Mouse (Mus musculus): ENCODE measurements around the gene Cadm1. TPM values are rescaled to one million over a fixed set of nuclear protein-coding genes. Genes with fewer than 3 reads are reported as not detected.

The Cadm1 gene
- polyA plus RNA-seq, 1 experiment from 2014 or later: 105 TPM

- WGBS: 30% methylated on average over 10 of the region's 10 CpGs
- no peaks in the 10 kb centered on the region for H3K9me3 ChIP-seq (ENCODE audit: control insufficient read depth, low read length)
- DNase-seq (ENCODE audit: low spot score): peak; percentile 83
Observed at GRCm38 (mm10) chr9:47708299-47708698, 178.3 kb downstream of the Cadm1 start.

DNA sequence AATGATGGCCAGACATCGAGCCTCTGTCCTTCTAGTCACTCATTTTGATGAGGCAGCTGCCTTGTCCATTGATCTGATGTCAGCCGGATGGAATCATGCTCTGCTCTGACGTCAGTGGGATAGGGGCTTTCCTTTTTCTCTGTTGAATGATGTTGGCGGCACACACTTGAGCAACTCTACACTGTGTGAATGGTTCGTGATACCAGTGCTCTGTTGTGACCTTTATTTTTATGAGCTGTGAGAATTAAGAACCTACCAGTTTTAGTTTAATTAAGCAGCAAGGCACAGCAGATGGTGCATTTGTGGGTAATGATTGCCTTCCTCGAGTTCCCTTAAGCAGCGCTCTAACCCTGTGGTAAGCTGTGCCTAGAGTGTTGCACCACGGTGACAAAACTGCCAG lies 181.0 kb downstream of the Cadm1 start:
- WGBS: 82% methylated on average over 8 of the region's 8 CpGs
- no peak for DNase-seq (ENCODE audit: low spot score)
- H3K27ac ChIP-seq (ENCODE audit: low read depth, low read length): no peak overlapping the region

More at GRCm38 (mm10) chr9:47708299-47708698, 178.3 kb downstream of the Cadm1 start:
- Histone ChIP-seq H3K36me3 (ENCODE audit: control insufficient read depth, insufficient read depth, low read length) (no peaks in the 10 kb centered on the region), H3K4me2 (ENCODE audit: low read depth, low read length, severe bottlenecking) (no peak overlapping the region), H3K9ac (ENCODE audit: low read length) (no peak overlapping the region), H3K4me1 (replicated peaks; ENCODE audit: control insufficient read depth, insufficient read depth, low read length) (no peaks in the 10 kb centered on the region; the same call in 1 of the 2 replicates), H3K4me3 (ENCODE audit: low read depth, low read length) (no peak overlapping the region), H3K27ac (ENCODE audit: low read depth, low read length) (no peak overlapping the region), H3K27me3 (ENCODE audit: control insufficient read depth, insufficient read depth, low read length) (no peaks in the 10 kb centered on the region)
- no peak for ATAC-seq (replicated peaks; ENCODE audit: low FRiP score)

GRCm38 (mm10) chr9:47714541-47714940 lies 184.6 kb downstream of the Cadm1 start:
- Histone ChIP-seq H3K4me3 (ENCODE audit: low read depth, low read length) (no peak overlapping the region), H3K36me3 (ENCODE audit: control insufficient read depth, insufficient read depth, low read length) (no peaks in the 10 kb centered on the region), H3K4me1 (replicated peaks; ENCODE audit: control insufficient read depth, insufficient read depth, low read length) (no peaks in the 10 kb centered on the region; the same call in none of the 2 replicates), H3K27me3 (ENCODE audit: control insufficient read depth, insufficient read depth, low read length) (no peaks in the 10 kb centered on the region), H3K27ac (ENCODE audit: low read depth, low read length) (no peak overlapping the region), H3K9ac (ENCODE audit: low read length) (no peak overlapping the region), H3K4me2 (ENCODE audit: low read depth, low read length, severe bottlenecking) (no peak overlapping the region), H3K9me3 (ENCODE audit: control insufficient read depth, low read length) (no peaks in the 10 kb centered on the region)
- ATAC-seq (replicated peaks; ENCODE audit: low FRiP score) (no peak), DNase-seq (ENCODE audit: low spot score) (no peak)
- WGBS: 47% methylated on average over 2 of the region's 2 CpGs

More for the DNA sequence above, 181.0 kb downstream of the Cadm1 start:
- H3K9ac ChIP-seq (ENCODE audit: low read length): no peak overlapping the region
- H3K27me3 ChIP-seq (ENCODE audit: control insufficient read depth, insufficient read depth, low read length): no peaks in the 10 kb centered on the region
- no peaks in the 10 kb centered on the region for H3K36me3 ChIP-seq (ENCODE audit: control insufficient read depth, insufficient read depth, low read length)
- no peak overlapping the region for H3K4me3 ChIP-seq (ENCODE audit: low read depth, low read length)
- no peak overlapping the region for H3K4me2 ChIP-seq (ENCODE audit: low read depth, low read length, severe bottlenecking)
- no peaks in the 10 kb centered on the region for H3K9me3 ChIP-seq (ENCODE audit: control insufficient read depth, low read length)
- ATAC-seq (replicated peaks; ENCODE audit: low FRiP score): no peak
- no peaks in the 10 kb centered on the region; the same call in 1 of the 2 replicates for H3K4me1 ChIP-seq (replicated peaks; ENCODE audit: control insufficient read depth, insufficient read depth, low read length)

- WGBS: 89% methylated on average over 3 of the region's 3 CpGs
- H3K9ac ChIP-seq (ENCODE audit: low read length): no peak overlapping the region
- no peaks in the 10 kb centered on the region for H3K9me3 ChIP-seq (ENCODE audit: control insufficient read depth, low read length)
- no peak overlapping the region for H3K27ac ChIP-seq (ENCODE audit: low read depth, low read length)
- H3K36me3 ChIP-seq (ENCODE audit: control insufficient read depth, insufficient read depth, low read length): no peaks in the 10 kb centered on the region
- DNase-seq (ENCODE audit: low spot score): no peak
- H3K4me3 ChIP-seq (ENCODE audit: low read depth, low read length): no peak overlapping the region
- no peaks in the 10 kb centered on the region; the same call in none of the 2 replicates for H3K4me1 ChIP-seq (replicated peaks; ENCODE audit: control insufficient read depth, insufficient read depth, low read length)
- ATAC-seq (replicated peaks; ENCODE audit: low FRiP score): no peak
- no peaks in the 10 kb centered on the region for H3K27me3 ChIP-seq (ENCODE audit: control insufficient read depth, insufficient read depth, low read length)
- H3K4me2 ChIP-seq (ENCODE audit: low read depth, low read length, severe bottlenecking): no peak overlapping the region
Observed at GRCm38 (mm10) chr9:47715415-47715814, 185.4 kb downstream of the Cadm1 start.

DNA sequence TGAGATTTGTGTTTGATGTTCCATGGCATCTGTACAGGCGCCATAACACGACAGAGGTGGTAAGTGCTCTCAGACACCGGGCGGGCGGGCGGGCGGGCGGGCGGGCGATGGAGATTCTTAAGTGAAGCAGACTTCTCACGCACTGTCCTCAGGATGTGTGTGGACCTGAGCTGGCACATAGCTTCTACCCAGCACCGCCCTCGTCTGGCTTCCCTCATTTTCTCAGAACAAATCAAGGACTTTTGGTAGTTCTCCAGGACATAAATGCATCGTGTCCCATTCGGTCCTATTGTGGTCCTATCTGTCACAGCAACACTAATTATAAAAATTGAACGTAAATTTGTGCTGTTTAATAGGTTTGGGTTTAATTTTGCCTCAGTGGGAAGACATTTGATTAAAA lies 186.9 kb downstream of the Cadm1 start:
- DNase-seq (ENCODE audit: low spot score) (no peak), ATAC-seq (replicated peaks; ENCODE audit: low FRiP score) (no peak)
- no peaks in the 10 kb centered on the region for H3K9me3 ChIP-seq (ENCODE audit: control insufficient read depth, low read length)
- H3K27me3 ChIP-seq (ENCODE audit: control insufficient read depth, insufficient read depth, low read length): no peaks in the 10 kb centered on the region
- no peaks in the 10 kb centered on the region; the same call in none of the 2 replicates for H3K4me1 ChIP-seq (replicated peaks; ENCODE audit: control insufficient read depth, insufficient read depth, low read length)
- no peak overlapping the region for H3K9ac ChIP-seq (ENCODE audit: low read length)
- H3K27ac ChIP-seq (ENCODE audit: low read depth, low read length): no peak overlapping the region
- no peak overlapping the region for H3K4me3 ChIP-seq (ENCODE audit: low read depth, low read length)
- WGBS: 87% methylated on average over 16 of the region's 16 CpGs
- H3K36me3 ChIP-seq (ENCODE audit: control insufficient read depth, insufficient read depth, low read length): no peaks in the 10 kb centered on the region
- H3K4me2 ChIP-seq (ENCODE audit: low read depth, low read length, severe bottlenecking): no peak overlapping the region

- no peaks in the 10 kb centered on the region for H3K36me3 ChIP-seq (ENCODE audit: control insufficient read depth, insufficient read depth, low read length)
- no peak overlapping the region for H3K9ac ChIP-seq (ENCODE audit: low read length)
- 78% methylated on average over 3 of the region's 3 CpGs for WGBS
- DNase-seq (ENCODE audit: low spot score): no peak
- H3K9me3 ChIP-seq (ENCODE audit: control insufficient read depth, low read length): no peaks in the 10 kb centered on the region
- no peaks in the 10 kb centered on the region for H3K4me1 ChIP-seq (replicated peaks; ENCODE audit: control insufficient read depth, insufficient read depth, low read length)
- H3K4me3 ChIP-seq (ENCODE audit: low read depth, low read length): no peak overlapping the region
- no peak overlapping the region for H3K4me2 ChIP-seq (ENCODE audit: low read depth, low read length, severe bottlenecking)
- no peaks in the 10 kb centered on the region for H3K27me3 ChIP-seq (ENCODE audit: control insufficient read depth, insufficient read depth, low read length)
- no peak for ATAC-seq (replicated peaks; ENCODE audit: low FRiP score)
- no peak overlapping the region for H3K27ac ChIP-seq (ENCODE audit: low read depth, low read length)
Observed at GRCm38 (mm10) chr9:47727611-47728010, 197.6 kb downstream of the Cadm1 start.

DNA sequence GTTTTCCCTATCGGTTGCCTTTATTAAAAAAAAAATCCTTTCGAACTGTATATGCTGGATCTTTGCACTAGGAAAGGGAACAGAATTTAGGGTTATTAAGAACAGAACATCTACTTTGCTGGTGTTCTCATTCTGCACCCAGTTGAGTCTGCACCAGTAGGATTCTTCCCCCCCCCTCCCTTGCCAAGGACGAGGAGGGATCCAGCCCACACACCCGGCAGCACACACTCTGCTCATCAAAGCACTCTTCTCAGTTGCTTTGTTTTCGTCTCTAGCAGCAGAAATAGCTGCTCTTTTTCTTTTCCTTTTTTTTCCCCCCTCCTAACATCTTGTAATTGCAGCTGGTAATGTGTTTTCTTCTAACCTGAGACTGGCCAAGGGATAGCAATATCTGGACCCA lies 198.9 kb downstream of the Cadm1 start:
- 59% methylated on average over 5 of the region's 5 CpGs for WGBS
- DNase-seq (ENCODE audit: low spot score): no peak
- ATAC-seq (replicated peaks; ENCODE audit: low FRiP score): no peak
- Histone ChIP-seq H3K4me1 (replicated peaks; ENCODE audit: control insufficient read depth, insufficient read depth, low read length) (no peaks in the 10 kb centered on the region), H3K9ac (ENCODE audit: low read length) (no peak overlapping the region), H3K27ac (ENCODE audit: low read depth, low read length) (no peak overlapping the region), H3K36me3 (ENCODE audit: control insufficient read depth, insufficient read depth, low read length) (no peaks in the 10 kb centered on the region), H3K4me3 (ENCODE audit: low read depth, low read length) (no peak overlapping the region), H3K4me2 (ENCODE audit: low read depth, low read length, severe bottlenecking) (no peak overlapping the region), H3K9me3 (ENCODE audit: control insufficient read depth, low read length) (no peaks in the 10 kb centered on the region), H3K27me3 (ENCODE audit: control insufficient read depth, insufficient read depth, low read length) (no peaks in the 10 kb centered on the region)

DNA sequence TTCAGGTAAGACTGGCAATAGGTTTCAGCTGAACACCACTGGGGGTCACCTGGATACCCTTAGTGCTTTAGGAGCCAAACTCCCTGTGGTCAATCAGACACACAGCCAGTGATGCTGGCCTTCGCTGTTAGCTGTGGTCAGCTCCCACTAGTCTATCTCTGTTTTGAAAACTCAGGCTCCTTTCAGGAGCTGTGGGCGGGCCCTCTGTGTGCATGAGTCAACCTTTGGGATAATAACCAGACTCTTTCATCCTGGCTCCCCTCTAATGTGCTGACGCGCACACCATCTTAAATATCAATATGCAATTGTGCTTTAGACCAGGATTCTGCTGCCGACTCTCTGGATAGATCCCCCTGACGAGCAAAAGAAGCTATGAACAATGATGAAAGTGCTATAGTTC lies 200.3 kb downstream of the Cadm1 start:
- H3K4me3 ChIP-seq (ENCODE audit: low read depth, low read length): no peak overlapping the region
- H3K36me3 ChIP-seq (ENCODE audit: control insufficient read depth, insufficient read depth, low read length): no peaks in the 10 kb centered on the region

DNA sequence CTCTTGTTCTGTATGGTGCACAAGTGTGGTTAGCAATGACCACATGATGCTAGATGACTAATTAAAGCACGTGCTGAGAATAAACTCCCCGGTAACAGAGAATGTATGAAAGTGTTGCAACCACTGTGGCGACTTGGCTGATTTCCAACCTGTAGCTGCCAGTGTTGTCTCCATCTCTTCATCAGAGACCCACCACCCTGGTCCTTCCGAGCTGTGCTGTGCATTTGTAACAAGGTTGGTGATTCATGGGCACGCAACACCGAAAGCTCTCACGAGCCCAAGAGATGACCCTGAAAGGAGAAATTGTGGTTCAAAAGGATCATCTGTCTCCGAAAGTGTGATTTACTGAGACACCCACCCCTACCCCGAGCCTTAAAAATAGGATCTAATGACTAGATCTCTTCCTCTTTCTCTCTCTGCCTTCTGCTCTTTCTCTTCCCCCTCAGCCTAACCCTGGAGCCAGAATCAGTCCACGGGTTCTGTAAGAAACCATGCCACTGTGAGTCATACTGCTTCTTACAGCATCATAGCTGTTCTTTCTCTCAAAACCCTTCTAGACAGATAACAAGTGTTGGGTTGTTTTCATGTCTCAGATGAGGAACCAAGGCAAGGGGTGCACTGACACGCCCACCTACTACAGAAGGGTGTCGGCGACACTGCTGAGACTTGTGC lies 203.9 kb downstream of the Cadm1 start:
- Histone ChIP-seq H3K36me3 (ENCODE audit: control insufficient read depth, insufficient read depth, low read length) (no peaks in the 10 kb centered on the region), H3K9me3 (ENCODE audit: control insufficient read depth, low read length) (no peaks in the 10 kb centered on the region), H3K4me2 (ENCODE audit: low read depth, low read length, severe bottlenecking) (no peak overlapping the region), H3K9ac (ENCODE audit: low read length) (no peak overlapping the region), H3K4me3 (ENCODE audit: low read depth, low read length) (no peak overlapping the region), H3K4me1 (replicated peaks; ENCODE audit: control insufficient read depth, insufficient read depth, low read length) (no peaks in the 10 kb centered on the region), H3K27ac (ENCODE audit: low read depth, low read length) (no peak overlapping the region), H3K27me3 (ENCODE audit: control insufficient read depth, insufficient read depth, low read length) (no peaks in the 10 kb centered on the region)
- ATAC-seq (replicated peaks; ENCODE audit: low FRiP score) (no peak), DNase-seq (ENCODE audit: low spot score) (no peak)
- WGBS: 89% methylated on average over 13 of the region's 13 CpGs

More for the DNA sequence above, 200.3 kb downstream of the Cadm1 start:
- H3K9ac ChIP-seq (ENCODE audit: low read length): no peak overlapping the region
- DNase-seq (ENCODE audit: low spot score) (no peak), ATAC-seq (replicated peaks; ENCODE audit: low FRiP score) (no peak)
- 87% methylated on average over 6 of the region's 6 CpGs for WGBS
- H3K4me2 ChIP-seq (ENCODE audit: low read depth, low read length, severe bottlenecking): no peak overlapping the region
- H3K27ac ChIP-seq (ENCODE audit: low read depth, low read length): no peak overlapping the region
- H3K4me1 ChIP-seq (replicated peaks; ENCODE audit: control insufficient read depth, insufficient read depth, low read length): no peaks in the 10 kb centered on the region
- H3K27me3 ChIP-seq (ENCODE audit: control insufficient read depth, insufficient read depth, low read length): no peaks in the 10 kb centered on the region
- H3K9me3 ChIP-seq (ENCODE audit: control insufficient read depth, low read length): no peaks in the 10 kb centered on the region

Data from forebrain, embryonic 11.5 days (tissue).